Mouse (Mus musculus) small intestine, adult 2 months (tissue): Measurements from ENCODE around the gene Adgre4. TPM values are rescaled to one million over a fixed set of nuclear protein-coding genes. Genes with fewer than 3 reads are reported as not detected.
A peak's percentile ranks its signal among the peaks of the same experiment; 100 is the strongest.
"Not testable (repeated sequence)": the region's sequence is repeated elsewhere in the genome, so short reads cannot be mapped to it uniquely, and the experiment has no call there.

Experiments
- H3K27ac ChIP-seq: fragments of 200-500 bp; 2 replicates; pipeline ENCODE4 v1.5.1; 2012; ENCODE audit warnings: low read depth, low read length, control low read depth, inconsistent platforms; ENCODE audit not compliant: insufficient read depth
- H3K27me3 ChIP-seq: fragments of 200-500 bp; 2 replicates; pipeline ENCODE4 v1.6.1; 2012; ENCODE audit warnings: mild to moderate bottlenecking, moderate library complexity, low read length, inconsistent platforms; ENCODE audit not compliant: control insufficient read depth, insufficient read depth
- H3K36me3 ChIP-seq: fragments of 200-500 bp; 2 replicates; pipeline ENCODE4 v1.6.1; 2012; ENCODE audit warnings: mild to moderate bottlenecking, low read length, control low read depth, inconsistent platforms; ENCODE audit not compliant: control insufficient read depth, insufficient read depth
- H3K4me1 ChIP-seq: fragments of 200-500 bp; 2 replicates; pipeline ENCODE4 v1.6.1; 2012; ENCODE audit warnings: low read length, inconsistent platforms, mixed read lengths; ENCODE audit not compliant: control insufficient read depth, insufficient read depth, insufficient read length
- H3K4me3 ChIP-seq: fragments of 200-500 bp; 2 replicates; pipeline ENCODE4 v1.5.1; 2012; ENCODE audit warnings: low read depth, mild to moderate bottlenecking, control low read depth, inconsistent platforms, low read length, moderate library complexity
- CTCF ChIP-seq: fragments of 200-500 bp; IDR thresholded peaks from 2 replicates; pipeline ENCODE4 v1.5.1; 2012; ENCODE audit warnings: low read depth, mild to moderate bottlenecking, control low read depth, inconsistent platforms, low read length, moderate library complexity, mixed read lengths; ENCODE audit not compliant: insufficient replicate concordance, insufficient read length; ENCODE audit errors: extremely low read depth
- POLR2A ChIP-seq: fragments of 200-500 bp; IDR thresholded peaks from 2 replicates; pipeline ENCODE4 v1.6.1; 2012; ENCODE audit warnings: low read depth, mild to moderate bottlenecking, control low read depth, inconsistent platforms, low read length, moderate library complexity
- WGBS: fragments of 180-500 bp; shearing (Covaris S2); methylation state at CpG from one replicate; pipeline ENCODE4 v1.1.7; 2018; 5-methylcytosine and 5-hydroxymethylcytosine counted together
- polyA plus RNA-seq: library from polyadenylated mRNA; depleted of rRNA; stranded (reverse); fragments of >200 nt; gene quantifications from 2 replicates; pipeline ENCODE4 v1.2.3, GENCODE M21; 2012

Adgre4 gene
- polyA plus RNA-seq, 1 experiment = 0.48 TPM

- Histone ChIP-seq H3K4me1 (no peaks in the 10 kb centered on the region), H3K27ac (no peak overlapping the region), H3K36me3 (no peaks in the 10 kb centered on the region), H3K4me3 (no peak overlapping the region), H3K27me3 (no peaks in the 10 kb centered on the region)
- TF ChIP-seq CTCF = no peak
- no peak for TF ChIP-seq POLR2A
- 63% methylated on average over 1 of the region's 1 CpGs for WGBS
Observed at GRCm38 (mm10) chr17:55736675-55737074, 13.1 kb upstream of the Adgre4 start.

- no peak for TF ChIP-seq POLR2A
- TF ChIP-seq CTCF = no peak
- H3K27ac ChIP-seq = no peak overlapping the region
- H3K36me3 ChIP-seq = no peaks in the 10 kb centered on the region
- H3K4me1 ChIP-seq = no peaks in the 10 kb centered on the region
- H3K27me3 ChIP-seq = no peaks in the 10 kb centered on the region
- no peak overlapping the region for H3K4me3 ChIP-seq
- 61% methylated on average over 2 of the region's 2 CpGs for WGBS
Observed at GRCm38 (mm10) chr17:55751170-55751569, 1.4 kb downstream of the Adgre4 start.

- no peak overlapping the region for H3K4me3 ChIP-seq
- H3K27me3 ChIP-seq = no peaks in the 10 kb centered on the region
- TF ChIP-seq CTCF (no peak), POLR2A (no peak)
- H3K4me1 ChIP-seq = no peaks in the 10 kb centered on the region
- H3K27ac ChIP-seq = no peak overlapping the region
- H3K36me3 ChIP-seq = no peaks in the 10 kb centered on the region
Observed at GRCm38 (mm10) chr17:55813642-55814041, 63.9 kb downstream of the Adgre4 start.

- Histone ChIP-seq H3K27me3 (no peaks in the 10 kb centered on the region), H3K27ac (no peak overlapping the region), H3K4me3 (no peak overlapping the region), H3K4me1 (no peaks in the 10 kb centered on the region), H3K36me3 (no peaks in the 10 kb centered on the region)
- TF ChIP-seq POLR2A = no peak
- TF ChIP-seq CTCF = no peak
- WGBS = 89% methylated on average over 4 of the region's 4 CpGs
Observed at GRCm38 (mm10) chr17:55816853-55817252, 67.1 kb downstream of the Adgre4 start.

- TF ChIP-seq CTCF = no peak
- TF ChIP-seq POLR2A = no peak
- no peak overlapping the region for H3K27ac ChIP-seq
- no peaks in the 10 kb centered on the region for H3K36me3 ChIP-seq
- WGBS = 72% methylated on average over 1 of the region's 1 CpGs
- no peak overlapping the region for H3K4me3 ChIP-seq
- no peaks in the 10 kb centered on the region for H3K4me1 ChIP-seq
- no peaks in the 10 kb centered on the region for H3K27me3 ChIP-seq
Observed at GRCm38 (mm10) chr17:55821566-55821965, 71.8 kb downstream of the Adgre4 start.

- H3K27me3 ChIP-seq = no peaks in the 10 kb centered on the region
- TF ChIP-seq CTCF = no peak
- TF ChIP-seq POLR2A = no peak
- WGBS = 82% methylated on average over 4 of the region's 4 CpGs
- H3K4me1 ChIP-seq = no peaks in the 10 kb centered on the region
- no peaks in the 10 kb centered on the region for H3K36me3 ChIP-seq
- H3K27ac ChIP-seq = no peak overlapping the region
- no peak overlapping the region for H3K4me3 ChIP-seq
Observed at GRCm38 (mm10) chr17:55843067-55843466, 93.3 kb downstream of the Adgre4 start.

- no peaks in the 10 kb centered on the region for H3K36me3 ChIP-seq
- H3K4me3 ChIP-seq = no peak overlapping the region
- no peak overlapping the region for H3K27ac ChIP-seq
- 79% methylated on average over 4 of the region's 4 CpGs for WGBS
- no peak for TF ChIP-seq CTCF
- no peak for TF ChIP-seq POLR2A
- no peaks in the 10 kb centered on the region for H3K27me3 ChIP-seq
- no peaks in the 10 kb centered on the region for H3K4me1 ChIP-seq
Observed at GRCm38 (mm10) chr17:55877184-55877583, 127.4 kb downstream of the Adgre4 start.

GRCm38 (mm10) chr17:55878282-55878635 is 128.5 kb downstream of the Adgre4 start:
- peak overlapping the region; percentile 74 for H3K27ac ChIP-seq
- H3K27me3 ChIP-seq, H3K36me3 ChIP-seq, H3K4me1 ChIP-seq: not testable (repeated sequence)
- WGBS = 0% methylated on average over 7 of the region's 8 CpGs
- peak overlapping the region; percentile 57 for H3K4me3 ChIP-seq
